Mouse (Mus musculus) ES-E14 (cell line): ENCODE data around the gene H60c.

Experiments
- CHD2 ChIP-seq: IDR thresholded peaks from 2 replicates; pipeline ENCODE4 v1.6.1; 2014; ENCODE audit warnings: mild to moderate bottlenecking, low read depth, low read length, inconsistent platforms
- HCFC1 ChIP-seq: IDR thresholded peaks from 2 replicates; pipeline ENCODE4 v1.6.1; 2012; ENCODE audit warnings: low read length, inconsistent platforms, borderline replicate concordance; ENCODE audit not compliant: insufficient read depth
- MAFK ChIP-seq: IDR thresholded peaks from 2 replicates; pipeline ENCODE4 v1.6.1; 2014; ENCODE audit warnings: mild to moderate bottlenecking, low read depth, low read length, inconsistent platforms; ENCODE audit not compliant: insufficient read depth

GRCm38 (mm10) chr10:3274065-3274464, 6.5 kb upstream of the H60c start:
- TF ChIP-seq MAFK (no peak), CHD2 (no peak), HCFC1 (no peak)
